Mouse (Mus musculus) fibroblast of lung, adult 2 months (primary cell): ENCODE measurements at regions not wholly inside any gene's neighbourhood (a gene's known extent, or its start where the extent isn't known, plus 50 kb on each side); places are given as distances from the start of the nearest gene placed in this dataset.

Experiments
- DNase-seq: peaks from one replicate; pipeline ENCODE4 v3.0.0-alpha.2; 2011; ENCODE audit warnings: low read depth

GRCm38 (mm10) chr14:25226840-25227506 is 232.0 kb upstream of the Zmiz1 start:
- DNase-seq: no peak

- DNase-seq: no peak
Measured at GRCm38 (mm10) chr14:25228321-25229047, 230.5 kb upstream of the Zmiz1 start.

- peak; percentile 73 for DNase-seq
Measured at GRCm38 (mm10) chr14:25229569-25229968, 229.4 kb upstream of the Zmiz1 start.

- DNase-seq: peak; percentile 44
Measured at GRCm38 (mm10) chr14:25231881-25232280, 227.1 kb upstream of the Zmiz1 start.

- no peak for DNase-seq
Measured at GRCm38 (mm10) chr14:25236421-25236973, 222.5 kb upstream of the Zmiz1 start.

GRCm38 (mm10) chr14:25239335-25239960 is 219.5 kb upstream of the Zmiz1 start:
- DNase-seq: no peak

- DNase-seq: no peak
Measured at GRCm38 (mm10) chr14:25242753-25243152, 216.2 kb upstream of the Zmiz1 start.

- no peak for DNase-seq
Measured at GRCm38 (mm10) chr14:25243289-25243688, 215.7 kb upstream of the Zmiz1 start.

GRCm38 (mm10) chr14:25243698-25244097 is 215.3 kb upstream of the Zmiz1 start:
- no peak for DNase-seq

GRCm38 (mm10) chr14:25244841-25245240 is 214.1 kb upstream of the Zmiz1 start:
- DNase-seq: no peak

- no peak for DNase-seq
Measured at GRCm38 (mm10) chr14:25245691-25246090, 213.3 kb upstream of the Zmiz1 start.

- no peak for DNase-seq
Measured at GRCm38 (mm10) chr14:25248941-25249340, 210.0 kb upstream of the Zmiz1 start.

- no peak for DNase-seq
Measured at GRCm38 (mm10) chr14:25253016-25253850, 205.8 kb upstream of the Zmiz1 start.

GRCm38 (mm10) chr14:25263121-25263520 is 195.9 kb upstream of the Zmiz1 start:
- no peak for DNase-seq

GRCm38 (mm10) chr14:25266846-25267245 is 192.1 kb upstream of the Zmiz1 start:
- DNase-seq: no peak

GRCm38 (mm10) chr14:25268090-25268631 is 190.8 kb upstream of the Zmiz1 start:
- DNase-seq: no peak

GRCm38 (mm10) chr14:25270227-25270876 is 188.6 kb upstream of the Zmiz1 start:
- DNase-seq: no peak

GRCm38 (mm10) chr14:25272366-25273156 is 186.4 kb upstream of the Zmiz1 start:
- no peak for DNase-seq

- no peak for DNase-seq
Measured at GRCm38 (mm10) chr14:25279751-25280150, 179.2 kb upstream of the Zmiz1 start.

- no peak for DNase-seq
Measured at GRCm38 (mm10) chr14:25292557-25292956, 166.4 kb upstream of the Zmiz1 start.
